Mouse (Mus musculus) erythroblast, embryonic 14.5 days (primary cell): Measurements from ENCODE around the gene Vsx2.

ENCODE experiments used
- GATA1 ChIP-seq: IDR thresholded peaks from 2 replicates; pipeline ENCODE4 v1.6.1; 2012; ENCODE audit warnings: low read length, inconsistent platforms, mixed read lengths
- TAL1 ChIP-seq: IDR thresholded peaks from 3 replicates; pipeline ENCODE4 v1.6.1; 2012; ENCODE audit warnings: low read length, inconsistent platforms, mixed read lengths

- TF ChIP-seq GATA1 (no peak), TAL1 (no peak)
Measured at GRCm38 (mm10) chr12:84541391-84541958, 28.1 kb upstream of the Vsx2 start.
